Mouse (Mus musculus) liver, embryonic 11.5 days (tissue): Measurements from ENCODE around the gene Cacng1. TPM values are rescaled to one million over a fixed set of nuclear protein-coding genes. Genes with fewer than 3 reads are reported as not detected.

Experiments used
- ATAC-seq: fragments of 200-750 bp; cut with Nextera tagmentation; replicated peaks from 2 replicates; pipeline ENCODE4 v1.8.0; 2017; ENCODE audit warnings: moderate number of reproducible peaks, mild to moderate bottlenecking, moderate TSS enrichment, moderate library complexity; ENCODE audit not compliant: low FRiP score
- DNase-seq: peaks from one replicate; pipeline ENCODE4 v3.0.0-alpha.2; 2017; ENCODE audit warnings: low spot score
- H3K27ac ChIP-seq: fragments of 300-500 bp; sonication (generic); 2 replicates; pipeline ENCODE4 v1.5.1; 2014; ENCODE audit warnings: mild to moderate bottlenecking, low read depth, low read length, control low read depth
- H3K27me3 ChIP-seq: fragments of 300-500 bp; sonication (generic); replicated peaks from 2 replicates; pipeline ENCODE4 v1.6.1; 2014; ENCODE audit warnings: low read length, mixed read lengths; ENCODE audit not compliant: control insufficient read depth, insufficient read depth
- H3K36me3 ChIP-seq: fragments of 300-500 bp; sonication (generic); 2 replicates; pipeline ENCODE4 v1.6.1; 2014; ENCODE audit warnings: mild to moderate bottlenecking, low read length, moderate library complexity, mixed read lengths; ENCODE audit not compliant: control insufficient read depth, insufficient read depth
- H3K4me1 ChIP-seq: fragments of 300-500 bp; sonication (generic); replicated peaks from 2 replicates; pipeline ENCODE4 v1.6.1; 2014; ENCODE audit warnings: low read length, mixed read lengths; ENCODE audit not compliant: control insufficient read depth, insufficient read depth
- H3K4me2 ChIP-seq: fragments of 300-500 bp; sonication (generic); 2 replicates; pipeline ENCODE4 v1.6.1; 2014; ENCODE audit warnings: mild to moderate bottlenecking, control low read depth, moderate library complexity
- H3K4me3 ChIP-seq: fragments of 300-500 bp; sonication (generic); 2 replicates; pipeline ENCODE4 v1.5.1; 2014; ENCODE audit warnings: low read depth, low read length, control low read depth
- H3K9ac ChIP-seq: fragments of 300-500 bp; sonication (generic); 2 replicates; pipeline ENCODE4 v1.6.1; 2014; ENCODE audit warnings: low read depth, low read length, control low read depth
- H3K9me3 ChIP-seq: fragments of 300-500 bp; sonication (generic); 2 replicates; pipeline ENCODE4 v1.6.1; 2016; ENCODE audit warnings: low read length, inconsistent platforms, mixed read lengths; ENCODE audit not compliant: control insufficient read depth
- whole genome bisulfite sequencing: fragments of 180-500 bp; shearing (Covaris S2); extraction: QIAGEN DNeasy Blood & Tissue Kit; methylation state at CpG from one replicate; pipeline ENCODE4 v1.1.7; 2014; 5-methylcytosine and 5-hydroxymethylcytosine counted together
- polyA plus RNA-seq: library from polyadenylated mRNA; unstranded; fragments of >200 nt; fragmentation: Nextera tagmentation; extraction: Ambion mirVana; gene quantifications from 2 replicates; pipeline ENCODE4 v1.2.1, GENCODE M21; 2014

Gene Cacng1
- polyA plus RNA-seq, 1 experiment from 2014 or later: not detected

GRCm38 (mm10) chr11:107738418-107739099 is 22.2 kb upstream of the Cacng1 start:
- H3K9me3 ChIP-seq: no peaks in the 10 kb centered on the region
- no peak overlapping the region for H3K4me2 ChIP-seq
- no peak overlapping the region for H3K4me3 ChIP-seq
- H3K27me3 ChIP-seq: no peaks in the 10 kb centered on the region; the same call in none of the 2 replicates
- 80% methylated on average over 20 of the region's 20 CpGs for WGBS
- DNase-seq (no peak), ATAC-seq (no peak)
- no peak overlapping the region for H3K27ac ChIP-seq
- no peak overlapping the region for H3K9ac ChIP-seq
- no peaks in the 10 kb centered on the region for H3K36me3 ChIP-seq
- H3K4me1 ChIP-seq: no peaks in the 10 kb centered on the region

DNA sequence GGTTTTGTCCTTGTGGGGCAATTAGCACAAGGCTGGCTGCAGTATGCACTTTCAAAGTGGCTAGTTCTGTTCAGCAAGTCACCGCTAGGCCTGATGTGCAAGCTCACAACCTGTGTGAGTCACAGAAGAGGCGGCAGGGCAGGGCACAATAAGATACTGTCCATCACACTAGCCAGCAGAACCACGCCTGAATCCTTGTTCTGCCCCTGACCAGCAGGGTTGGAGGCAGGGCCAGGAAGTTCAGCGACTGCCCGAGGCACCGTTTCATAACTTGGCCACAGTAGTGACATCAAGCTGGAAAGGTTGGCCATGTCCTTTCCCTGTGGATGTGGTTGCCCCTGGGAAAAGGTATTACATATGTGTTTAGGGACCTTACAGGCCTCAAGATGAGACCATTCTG is 21.6 kb upstream of the Cacng1 start:
- no peaks in the 10 kb centered on the region for H3K36me3 ChIP-seq
- H3K9me3 ChIP-seq: no peaks in the 10 kb centered on the region
- WGBS: 73% methylated on average over 6 of the region's 6 CpGs
- no peak overlapping the region for H3K9ac ChIP-seq
- no peak overlapping the region for H3K4me2 ChIP-seq
- H3K27me3 ChIP-seq: no peaks in the 10 kb centered on the region; the same call in none of the 2 replicates
- H3K4me3 ChIP-seq: no peak overlapping the region
- no peaks in the 10 kb centered on the region for H3K4me1 ChIP-seq
- no peak for ATAC-seq
- no peak for DNase-seq
- no peak overlapping the region for H3K27ac ChIP-seq

DNA sequence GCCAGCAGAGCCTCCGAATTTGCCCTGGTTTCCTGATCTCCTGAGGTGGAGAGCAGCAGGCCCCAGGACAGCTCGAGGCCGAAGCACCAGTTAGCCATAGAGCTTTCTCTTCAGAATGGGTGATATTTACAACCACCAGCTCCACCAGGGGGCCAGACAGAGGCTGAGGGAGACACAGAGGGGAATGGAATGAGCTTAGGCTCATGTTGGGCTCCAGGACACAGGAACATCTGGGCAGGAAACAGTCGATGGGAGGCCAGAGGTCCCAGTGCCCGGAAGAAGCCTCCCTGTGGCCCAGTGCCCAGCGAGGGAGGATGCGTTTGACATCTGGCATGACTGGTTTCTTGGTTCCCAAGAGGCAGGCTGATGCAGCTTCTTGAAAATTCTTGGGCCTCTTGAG is 17.8 kb upstream of the Cacng1 start:
- Histone ChIP-seq H3K27ac (no peak overlapping the region), H3K9ac (no peak overlapping the region), H3K9me3 (no peaks in the 10 kb centered on the region), H3K27me3 (no peaks in the 10 kb centered on the region), H3K4me2 (no peak overlapping the region), H3K4me1 (no peaks in the 10 kb centered on the region), H3K36me3 (no peaks in the 10 kb centered on the region), H3K4me3 (no peak overlapping the region)
- 70% methylated on average over 7 of the region's 7 CpGs for WGBS
- ATAC-seq (no peak), DNase-seq (no peak)

- H3K4me2 ChIP-seq: no peak overlapping the region
- no peaks in the 10 kb centered on the region for H3K27me3 ChIP-seq
- no peaks in the 10 kb centered on the region for H3K4me1 ChIP-seq
- no peaks in the 10 kb centered on the region for H3K9me3 ChIP-seq
- no peak overlapping the region for H3K27ac ChIP-seq
- no peaks in the 10 kb centered on the region for H3K36me3 ChIP-seq
- 67% methylated on average over 5 of the region's 5 CpGs for WGBS
- ATAC-seq (no peak), DNase-seq (no peak)
- no peak overlapping the region for H3K9ac ChIP-seq
- no peak overlapping the region for H3K4me3 ChIP-seq
Observed at GRCm38 (mm10) chr11:107731498-107731897, 15.2 kb upstream of the Cacng1 start.

DNA sequence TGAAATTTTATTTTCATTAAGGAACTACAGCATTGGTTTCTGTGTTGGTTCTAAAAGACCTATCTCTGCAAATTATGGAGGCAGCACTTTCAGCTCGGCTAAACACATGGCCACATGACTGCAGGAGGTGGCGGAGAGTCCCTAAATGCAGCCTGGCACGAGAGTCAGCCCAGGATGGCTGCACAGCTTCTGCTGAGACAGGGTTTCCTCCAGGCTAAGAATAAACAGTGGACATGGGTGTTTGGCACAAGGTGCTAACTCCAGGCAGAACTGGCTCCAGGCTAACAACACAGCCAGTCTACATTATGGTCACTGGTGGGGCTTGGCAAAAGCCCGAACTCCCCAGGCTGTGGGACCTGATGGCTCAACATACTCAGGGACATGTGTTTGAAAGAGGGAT is 14.6 kb upstream of the Cacng1 start:
- WGBS: 77% methylated on average over 4 of the region's 4 CpGs
- Histone ChIP-seq H3K9ac (no peak overlapping the region), H3K4me1 (no peaks in the 10 kb centered on the region), H3K36me3 (no peaks in the 10 kb centered on the region), H3K27me3 (no peaks in the 10 kb centered on the region), H3K9me3 (no peaks in the 10 kb centered on the region), H3K27ac (no peak overlapping the region), H3K4me2 (no peak overlapping the region), H3K4me3 (no peak overlapping the region)
- no peak for DNase-seq
- ATAC-seq: no peak

DNA sequence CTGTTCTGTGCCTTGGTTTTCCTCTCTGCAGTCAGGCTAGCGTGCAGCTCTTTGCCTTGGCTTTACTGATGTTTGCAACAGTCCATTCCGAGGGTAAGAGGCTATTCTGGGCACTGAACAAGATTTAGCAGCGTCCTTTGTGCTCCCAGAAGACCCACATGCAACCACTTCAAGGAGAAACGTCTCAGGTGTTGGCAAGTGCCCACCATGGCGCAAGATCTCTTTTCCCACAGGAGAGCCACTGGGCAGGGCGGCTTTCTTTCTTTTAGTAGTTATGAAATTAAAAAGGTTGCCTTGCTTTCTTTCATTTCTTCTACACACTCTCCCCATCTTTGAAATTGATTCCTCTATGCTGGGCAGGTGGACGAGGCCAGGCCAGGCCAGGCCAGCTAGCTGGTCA is 12.8 kb upstream of the Cacng1 start:
- Histone ChIP-seq H3K9ac (no peak overlapping the region), H3K4me3 (no peak overlapping the region), H3K27ac (no peak overlapping the region), H3K9me3 (no peaks in the 10 kb centered on the region), H3K4me2 (no peak overlapping the region), H3K36me3 (no peaks in the 10 kb centered on the region), H3K27me3 (no peaks in the 10 kb centered on the region), H3K4me1 (no peaks in the 10 kb centered on the region)
- ATAC-seq: no peak
- no peak for DNase-seq
- 70% methylated on average over 7 of the region's 7 CpGs for WGBS

DNA sequence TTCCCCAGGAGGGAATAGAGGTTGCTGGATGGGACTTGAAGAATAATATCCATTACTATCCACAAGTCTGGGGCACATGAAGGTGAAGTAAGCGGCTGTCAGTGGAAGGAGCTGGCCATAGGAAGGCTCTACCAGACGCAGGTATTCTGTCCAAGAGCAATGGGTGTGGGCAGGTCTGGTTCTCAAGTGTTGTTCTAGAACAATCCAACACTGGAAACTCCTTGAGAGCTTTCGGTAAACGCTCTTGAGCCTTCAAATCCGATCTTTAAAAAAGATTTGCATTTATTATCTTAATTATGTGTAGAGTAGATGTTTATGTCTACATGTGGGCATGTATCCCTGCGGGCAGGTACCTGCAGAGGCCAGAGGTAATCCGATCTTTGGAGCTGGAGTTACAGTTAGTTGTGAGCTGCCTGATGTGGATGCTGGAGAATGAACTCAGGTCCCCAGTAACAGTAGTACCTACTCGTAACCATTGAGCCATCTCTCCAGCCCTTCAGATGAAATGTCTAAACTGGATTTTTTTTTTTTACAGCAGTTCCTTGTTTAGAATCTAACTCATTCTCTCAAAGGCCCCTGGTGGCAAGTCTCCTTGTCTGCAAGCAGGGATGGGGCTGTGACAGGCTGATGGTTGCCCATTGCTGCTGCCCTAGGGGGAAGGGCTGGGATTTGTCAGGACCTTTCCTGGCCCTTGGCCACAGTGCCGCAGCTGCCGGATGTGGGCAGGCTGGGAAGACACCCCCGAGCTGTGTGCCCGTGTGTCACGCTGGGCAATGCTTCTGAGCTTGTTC is 11.9 kb upstream of the Cacng1 start:
- H3K36me3 ChIP-seq: no peaks in the 10 kb centered on the region
- no peak for DNase-seq
- ATAC-seq: no peak

DNA sequence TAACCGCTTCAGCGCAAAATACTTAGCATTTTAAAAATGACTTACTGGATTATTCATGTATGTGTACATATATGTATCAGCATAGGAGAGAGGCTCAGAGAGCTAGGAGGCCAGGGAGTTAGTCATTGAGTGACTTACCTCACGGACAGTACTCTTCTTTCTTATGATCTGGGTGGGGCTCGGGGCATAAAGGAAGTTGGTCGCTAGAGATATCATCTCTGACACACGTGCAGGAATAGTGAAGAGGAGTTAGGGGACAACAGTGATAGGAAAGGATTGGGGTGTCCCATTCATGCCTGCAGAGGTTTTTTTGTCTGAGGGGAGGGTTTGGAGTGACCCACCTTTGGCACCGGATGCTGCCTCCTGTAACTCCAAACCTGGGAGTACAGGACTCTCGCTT is 8.3 kb upstream of the Cacng1 start:
- H3K27me3 ChIP-seq: no peaks in the 10 kb centered on the region
- DNase-seq: no peak
- H3K9me3 ChIP-seq: no peaks in the 10 kb centered on the region
- H3K27ac ChIP-seq: no peak overlapping the region
- H3K36me3 ChIP-seq: no peaks in the 10 kb centered on the region
- H3K9ac ChIP-seq: no peak overlapping the region
- no peak for ATAC-seq
- WGBS: 78% methylated on average over 8 of the region's 8 CpGs
- H3K4me1 ChIP-seq: no peaks in the 10 kb centered on the region
- no peak overlapping the region for H3K4me3 ChIP-seq
- H3K4me2 ChIP-seq: no peak overlapping the region

More for the DNA sequence above, 11.9 kb upstream of the Cacng1 start:
- Histone ChIP-seq H3K4me2 (no peak overlapping the region), H3K27ac (no peak overlapping the region), H3K9ac (no peak overlapping the region), H3K27me3 (no peaks in the 10 kb centered on the region), H3K4me3 (no peak overlapping the region), H3K9me3 (no peaks in the 10 kb centered on the region), H3K4me1 (no peaks in the 10 kb centered on the region)
- WGBS: 73% methylated on average over 13 of the region's 13 CpGs

GRCm38 (mm10) chr11:107721057-107721456 is 4.7 kb upstream of the Cacng1 start:
- ATAC-seq: no peak
- Histone ChIP-seq H3K27me3 (no peaks in the 10 kb centered on the region), H3K4me1 (no peaks in the 10 kb centered on the region), H3K9me3 (no peaks in the 10 kb centered on the region), H3K4me3 (no peak overlapping the region), H3K4me2 (no peak overlapping the region), H3K36me3 (no peaks in the 10 kb centered on the region), H3K9ac (no peak overlapping the region), H3K27ac (no peak overlapping the region)
- WGBS: 81% methylated on average over 7 of the region's 7 CpGs
- no peak for DNase-seq
